8 mouse cellular contexts compared by ENCODE assay signal in genomic region chr3:20057306-20058196, GRCm38 (mm10). TPM values are rescaled to one million over a fixed set of nuclear protein-coding genes. Genes with fewer than 3 reads are reported as not detected.
DNase-seq lines count a peak whose midpoint lies in the region; ATAC-seq lines count a peak whose summit lies in the region.

Gene Hltf (plus strand): TSS chr3:20057811.

- peak; percentile 87 for DNase-seq in c-Kit-negative CD71-positive TER-119-positive erythroid progenitor cells, embryonic 14.5 days (ENCODE audit: low read depth, low spot score)
- peak; percentile 89 for DNase-seq in fibroblast of lung, adult 2 months (ENCODE audit: low read depth)
- DNase-seq in kidney, postnatal 14 days: peak; percentile 96
- peak; percentile 90 for DNase-seq in liver, embryonic 13.5 days
- DNase-seq in neural tube, embryonic 10.5 days (ENCODE audit: extremely low spot score, low spot score): peak; percentile 89

- WGBS in heart, embryonic 14.5 days: under 1% methylated on average over 51 of the region's 54 CpGs
- under 1% methylated on average over 51 of the region's 54 CpGs for WGBS in liver, embryonic 13.5 days (ENCODE audit: insufficient replicate concordance)
- WGBS in stomach, embryonic 16.5 days: under 1% methylated on average over 51 of the region's 54 CpGs

- H3K4me2 ChIP-seq in heart, embryonic 14.5 days (ENCODE audit: low read length): peak within 1 kb of the TSS; percentile 61
- H3K4me2 ChIP-seq in liver, embryonic 13.5 days: peak within 1 kb of the TSS; percentile 75
- H3K4me2 ChIP-seq in stomach, embryonic 16.5 days (ENCODE audit: low read depth, low read length): peak within 1 kb of the TSS; percentile 59

- peak within 1 kb of the TSS; percentile 84 to 92 for H3K4me3 ChIP-seq in heart, embryonic 14.5 days (ENCODE audit: control insufficient read depth in 1 of 2, insufficient read depth in 1 of 2, low read depth in 1 of 2, low read length in 2 of 2)
- H3K4me3 ChIP-seq in liver, embryonic 13.5 days (replicated peaks): peak within 1 kb of the TSS; percentile 84
- H3K4me3 ChIP-seq in stomach, embryonic 16.5 days (replicated peaks; ENCODE audit: low read length): peak within 1 kb of the TSS; percentile 84

- H3K27ac ChIP-seq in heart, embryonic 14.5 days (replicated peaks in 1 of 2; ENCODE audit: control insufficient read depth in 1 of 2, insufficient read depth in 1 of 2, low read depth in 2 of 2, low read length in 2 of 2): peak within 1 kb of the TSS; percentile 38 to 65; a peak in 3 of 4 replicates
- H3K27ac ChIP-seq in liver, embryonic 13.5 days: peak within 1 kb of the TSS; percentile 55
- H3K27ac ChIP-seq in stomach, embryonic 16.5 days (ENCODE audit: low read length): peak within 1 kb of the TSS; percentile 57; the same call in 1 of the 2 replicates

- ATAC-seq in CD4-positive, CD25-positive, alpha-beta regulatory T cell, adult 4 months: peak; percentile 100
- ATAC-seq in heart, embryonic 14.5 days (ENCODE audit: insufficient number of reproducible peaks, insufficient read depth, low FRiP score, low read depth): peak; percentile 100
- ATAC-seq in liver, embryonic 13.5 days (ENCODE audit: low read depth): peak; percentile 100
- peak; percentile 100 for ATAC-seq in stomach, embryonic 16.5 days (ENCODE audit: insufficient read depth, low FRiP score)

- H3K4me1 ChIP-seq in heart, embryonic 14.5 days (ENCODE audit: control insufficient read depth in 2 of 2, insufficient read depth in 2 of 2, low read length in 2 of 2): peaks cover 2 to 9% of the 10 kb centered on the region in 2 experiments
- H3K4me1 ChIP-seq in liver, embryonic 13.5 days (replicated peaks): peaks cover 13% of the 10 kb centered on the region
- peaks cover 3% of the 10 kb centered on the region; the same call in 1 of the 2 replicates for H3K4me1 ChIP-seq in stomach, embryonic 16.5 days (ENCODE audit: control insufficient read depth, insufficient read depth, low read length)

- peak within 1 kb of the TSS; percentile 82 for H3K9ac ChIP-seq in heart, embryonic 14.5 days (ENCODE audit: low read length)
- peak within 1 kb of the TSS; percentile 76 for H3K9ac ChIP-seq in liver, embryonic 13.5 days
- peak within 1 kb of the TSS; percentile 84 for H3K9ac ChIP-seq in stomach, embryonic 16.5 days (ENCODE audit: low read length)

- no peaks in the 10 kb centered on the region for H3K27me3 ChIP-seq in heart, embryonic 14.5 days (ENCODE audit: control insufficient read depth, insufficient read depth, low read length)
- no peaks in the 10 kb centered on the region for H3K27me3 ChIP-seq in liver, embryonic 13.5 days
- H3K27me3 ChIP-seq in stomach, embryonic 16.5 days (ENCODE audit: control insufficient read depth, insufficient read depth, low read length): no peaks in the 10 kb centered on the region

- H3K9me3 ChIP-seq in heart, embryonic 14.5 days (ENCODE audit: control insufficient read depth, low read length): no peaks in the 10 kb centered on the region
- H3K9me3 ChIP-seq in liver, embryonic 13.5 days (replicated peaks): no peaks in the 10 kb centered on the region
- no peaks in the 10 kb centered on the region for H3K9me3 ChIP-seq in stomach, embryonic 16.5 days (replicated peaks; ENCODE audit: control insufficient read depth, low read length)

- peaks cover 13% of the 10 kb centered on the region for H3K36me3 ChIP-seq in heart, embryonic 14.5 days (ENCODE audit: control insufficient read depth, insufficient read depth, low read length)
- 0 out of 2 replicates have a peak, but pooled peaks cover 5% of the 10 kb centered on the region for H3K36me3 ChIP-seq in liver, embryonic 13.5 days
- H3K36me3 ChIP-seq in stomach, embryonic 16.5 days (ENCODE audit: control insufficient read depth, insufficient read depth, low read length): peaks cover 5% of the 10 kb centered on the region

RNA-seq across cellular contexts. Expression of gene Hltf, which starts in this region (rescaled TPM):
- polyA plus RNA-seq in CD4-positive, CD25-positive, alpha-beta regulatory T cell, adult 4 months (2017; shearing (Covaris generic)): 10 to 100 TPM; 70.5 to 78.2 TPM
- 23.1 TPM in 2 replicates for polyA plus RNA-seq in heart, embryonic 14.5 days (2014; fragmentation: Nextera tagmentation; extraction: Ambion mirVana)
- 9.3 and 13.1 TPM in 2 replicates for polyA plus RNA-seq in liver, embryonic 13.5 days (2015; fragmentation: Nextera tagmentation; extraction: Ambion mirVana)
- polyA plus RNA-seq in stomach, embryonic 16.5 days (2015; fragmentation: Nextera tagmentation; extraction: Ambion mirVana): 15.3 and 18.0 TPM in 2 replicates

Comparison
In these comparisons a context has a peak if more than half of its experiments do, and no peak if none do; other contexts are left out.
1. Peak in every context shown above with its lines: DNase-seq, ATAC-seq, H3K4me3 ChIP-seq and H3K27ac ChIP-seq.